Mouse (Mus musculus): ENCODE results near the gene Rgl1.

- TF ChIP-seq CTCF (IDR thresholded peaks at IDR 0.05; ENCODE audit: low read depth) (no peak), EP300 (IDR thresholded peaks at IDR 0.05; ENCODE audit: low read depth) (no peak)
Measured at GRCm38 (mm10) chr1:152538817-152539216, 227.3 kb downstream of the Rgl1 start.
